Mouse (Mus musculus): ENCODE data around the gene Ptcd2.

GRCm38 (mm10) chr13:99307930-99308359 lies 36.6 kb downstream of the Ptcd2 start:
- TF ChIP-seq CTCF (IDR thresholded peaks at IDR 0.05; ENCODE audit: low read depth, low read length) (no peak), POLR2A (IDR thresholded peaks at IDR 0.05; ENCODE audit: borderline replicate concordance, low read depth, low read length) (no peak)

Data from bone marrow macrophage, adult 2 months (primary cell).